Mouse (Mus musculus) intestine, embryonic 16.5 days (tissue): ENCODE data around the gene Clk3. TPM values are rescaled to one million over a fixed set of nuclear protein-coding genes. Genes with fewer than 3 reads are reported as not detected.

Source experiments
- ATAC-seq: fragments of 200-750 bp; cut with Nextera tagmentation; 2 replicates; pipeline ENCODE4 v1.8.0; 2017; ENCODE audit warnings: moderate TSS enrichment, moderate library complexity
- H3K27ac ChIP-seq: fragments of 300-500 bp; sonication (generic); 2 replicates; pipeline ENCODE4 v1.5.1; 2014; ENCODE audit warnings: mild to moderate bottlenecking, low read length
- H3K27me3 ChIP-seq: fragments of 300-500 bp; sonication (generic); replicated peaks from 2 replicates; pipeline ENCODE4 v1.6.1; 2014; ENCODE audit warnings: low read length, control low read depth, mixed read lengths; ENCODE audit not compliant: control insufficient read depth, insufficient read depth
- H3K36me3 ChIP-seq: fragments of 300-500 bp; sonication (generic); 2 replicates; pipeline ENCODE4 v1.6.1; 2014; ENCODE audit warnings: low read length, control low read depth; ENCODE audit not compliant: control insufficient read depth, insufficient read depth
- H3K4me1 ChIP-seq: fragments of 300-500 bp; sonication (generic); 2 replicates; pipeline ENCODE4 v1.6.1; 2014; ENCODE audit warnings: low read length, control low read depth, mixed read lengths; ENCODE audit not compliant: control insufficient read depth, insufficient read depth
- H3K4me2 ChIP-seq: fragments of 300-500 bp; sonication (generic); 2 replicates; pipeline ENCODE4 v1.6.1; 2014; ENCODE audit warnings: low read depth, low read length, control low read depth
- H3K4me3 ChIP-seq: fragments of 300-500 bp; sonication (generic); 2 replicates; pipeline ENCODE4 v1.5.1; 2014; ENCODE audit warnings: mild to moderate bottlenecking, low read length
- H3K9ac ChIP-seq: fragments of 300-500 bp; sonication (generic); 2 replicates; pipeline ENCODE4 v1.6.1; 2014; ENCODE audit warnings: low read depth, low read length
- H3K9me3 ChIP-seq: fragments of 300-500 bp; sonication (generic); 2 replicates; pipeline ENCODE4 v1.6.1; 2016; ENCODE audit warnings: low read length, control low read depth; ENCODE audit not compliant: control insufficient read depth
- WGBS: fragments of 180-500 bp; shearing (Covaris S2); extraction: QIAGEN DNeasy Blood & Tissue Kit; methylation state at CpG from one replicate; pipeline ENCODE4 v1.1.7; 2014; 5-methylcytosine and 5-hydroxymethylcytosine counted together
- polyA plus RNA-seq: library from polyadenylated mRNA; unstranded; fragments of >200 nt; fragmentation: Nextera tagmentation; extraction: Ambion mirVana; gene quantifications from 2 replicates; pipeline ENCODE4 v1.2.1, GENCODE M21; 2015

Gene Clk3
- polyA plus RNA-seq, 1 experiment from 2014 or later, result 63.1 TPM

- H3K9me3 ChIP-seq, result no peaks in the 10 kb centered on the region
- no peaks in the 10 kb centered on the region for H3K27me3 ChIP-seq
- H3K4me1 ChIP-seq, result no peaks in the 10 kb centered on the region
- H3K9ac ChIP-seq, result no peak overlapping the region
- no peaks in the 10 kb centered on the region for H3K36me3 ChIP-seq
- H3K4me3 ChIP-seq, result no peak overlapping the region
- 68% methylated on average over 5 of the region's 5 CpGs for WGBS
- ATAC-seq, result no peak
- H3K4me2 ChIP-seq, result no peak overlapping the region
- H3K27ac ChIP-seq, result no peak overlapping the region
These were observed 9.4 kb upstream of the Clk3 start for GRCm38 (mm10) chr9:57775026-57775425.

- H3K27me3 ChIP-seq, result no peaks in the 10 kb centered on the region
These were observed 8.5 kb upstream of the Clk3 start for GRCm38 (mm10) chr9:57774168-57774567.

GRCm38 (mm10) chr9:57773754-57774153 lies 8.1 kb upstream of the Clk3 start:
- no peak overlapping the region for H3K4me2 ChIP-seq
- H3K9me3 ChIP-seq, result no peaks in the 10 kb centered on the region
- no peaks in the 10 kb centered on the region for H3K27me3 ChIP-seq
- H3K4me3 ChIP-seq, result no peak overlapping the region
- H3K27ac ChIP-seq, result no peak overlapping the region
- no peak overlapping the region for H3K9ac ChIP-seq
- no peaks in the 10 kb centered on the region for H3K36me3 ChIP-seq
- no peak for ATAC-seq
- no peaks in the 10 kb centered on the region for H3K4me1 ChIP-seq
- WGBS, result 62% methylated on average over 3 of the region's 3 CpGs

More at GRCm38 (mm10) chr9:57774168-57774567, 8.5 kb upstream of the Clk3 start:
- H3K9ac ChIP-seq, result no peak overlapping the region
- H3K27ac ChIP-seq, result no peak overlapping the region
- H3K9me3 ChIP-seq, result no peaks in the 10 kb centered on the region
- ATAC-seq, result no peak
- 9% methylated on average over 1 of the region's 1 CpGs for WGBS
- H3K4me2 ChIP-seq, result no peak overlapping the region
- no peaks in the 10 kb centered on the region for H3K4me1 ChIP-seq
- no peaks in the 10 kb centered on the region for H3K36me3 ChIP-seq
- no peak overlapping the region for H3K4me3 ChIP-seq

- no peaks in the 10 kb centered on the region for H3K36me3 ChIP-seq
- peaks cover 4% of the 10 kb centered on the region; the same call in 1 of the 2 replicates for H3K4me1 ChIP-seq
- no peaks in the 10 kb centered on the region for H3K9me3 ChIP-seq
- 0 out of 2 replicates have a peak, but pooled peaks have one; percentile 31 for ATAC-seq
- H3K27ac ChIP-seq, result no peak overlapping the region
- H3K9ac ChIP-seq, result no peak overlapping the region
- no peaks in the 10 kb centered on the region for H3K27me3 ChIP-seq
- WGBS, result 90% methylated on average over 2 of the region's 2 CpGs
- H3K4me2 ChIP-seq, result no peak overlapping the region
- H3K4me3 ChIP-seq, result no peak overlapping the region
These were observed 5.2 kb upstream of the Clk3 start for GRCm38 (mm10) chr9:57770836-57771235.

- H3K4me1 ChIP-seq, result peaks cover 4% of the 10 kb centered on the region; the same call in 1 of the 2 replicates
- no peaks in the 10 kb centered on the region for H3K27me3 ChIP-seq
- no peaks in the 10 kb centered on the region for H3K9me3 ChIP-seq
- H3K4me2 ChIP-seq, result no peak overlapping the region
- no peak for ATAC-seq
- H3K36me3 ChIP-seq, result no peaks in the 10 kb centered on the region
- WGBS, result 94% methylated on average over 1 of the region's 1 CpGs
- H3K9ac ChIP-seq, result no peak overlapping the region
- H3K4me3 ChIP-seq, result no peak overlapping the region
- H3K27ac ChIP-seq, result no peak overlapping the region
These were observed 4.6 kb upstream of the Clk3 start for GRCm38 (mm10) chr9:57770214-57770613.

GRCm38 (mm10) chr9:57769539-57770069 lies 3.9 kb upstream of the Clk3 start:
- Histone ChIP-seq H3K27ac (no peak overlapping the region), H3K4me2 (no peak overlapping the region), H3K9ac (no peak overlapping the region), H3K4me3 (no peak overlapping the region), H3K4me1 (peaks cover 4% of the 10 kb centered on the region; the same call in 1 of the 2 replicates), H3K9me3 (no peaks in the 10 kb centered on the region), H3K36me3 (no peaks in the 10 kb centered on the region), H3K27me3 (no peaks in the 10 kb centered on the region)
- ATAC-seq, result peak; percentile 13; the same call in 1 of the 2 replicates
- WGBS, result 73% methylated on average over 2 of the region's 2 CpGs

GRCm38 (mm10) chr9:57767231-57767630 lies 1.6 kb upstream of the Clk3 start:
- H3K4me2 ChIP-seq, result no peak overlapping the region
- H3K4me1 ChIP-seq, result peaks cover 24% of the 10 kb centered on the region
- H3K9me3 ChIP-seq, result no peaks in the 10 kb centered on the region
- H3K9ac ChIP-seq, result no peak overlapping the region
- H3K27ac ChIP-seq, result no peak overlapping the region
- ATAC-seq, result no peak
- no peaks in the 10 kb centered on the region for H3K27me3 ChIP-seq
- no peaks in the 10 kb centered on the region for H3K36me3 ChIP-seq
- no peak overlapping the region for H3K4me3 ChIP-seq
- WGBS, result 92% methylated on average over 4 of the region's 4 CpGs

- H3K27ac ChIP-seq, result no peak overlapping the region
- ATAC-seq, result no peak
- H3K27me3 ChIP-seq, result no peaks in the 10 kb centered on the region
- no peaks in the 10 kb centered on the region for H3K36me3 ChIP-seq
- H3K4me2 ChIP-seq, result peak overlapping the region; percentile 97
- peak overlapping the region; percentile 99 for H3K9ac ChIP-seq
- peak overlapping the region; percentile 97 for H3K4me3 ChIP-seq
- peaks cover 27% of the 10 kb centered on the region for H3K4me1 ChIP-seq
- 47% methylated on average over 6 of the region's 6 CpGs for WGBS
- no peaks in the 10 kb centered on the region for H3K9me3 ChIP-seq
These were observed 771 bp upstream of the Clk3 start for GRCm38 (mm10) chr9:57766431-57766830.

GRCm38 (mm10) chr9:57764974-57765363 lies 691 bp downstream of the Clk3 start:
- Histone ChIP-seq H3K9me3 (no peaks in the 10 kb centered on the region), H3K27ac (peak overlapping the region; percentile 98), H3K4me2 (peak overlapping the region; percentile 97), H3K9ac (peak overlapping the region; percentile 99), H3K27me3 (no peaks in the 10 kb centered on the region), H3K4me1 (peaks cover 27% of the 10 kb centered on the region), H3K4me3 (peak overlapping the region; percentile 97), H3K36me3 (peaks cover 11% of the 10 kb centered on the region)
- peak; percentile 95 for ATAC-seq
- WGBS, result under 1% methylated on average over 45 of the region's 45 CpGs
